Mouse (Mus musculus) layer of hippocampus, adult 2 months (tissue): ENCODE results near the gene Trappc10. TPM values are rescaled to one million over a fixed set of nuclear protein-coding genes. Genes with fewer than 3 reads are reported as not detected.

Experiments
- DNase-seq, 2 experiments: peaks; one replicate each; pipeline ENCODE4 v3.0.0; 2022; ENCODE audit warnings: low spot score in 2 of 2
- H3K27ac ChIP-seq: fragments of 200-600 bp; 2 replicates; pipeline ENCODE4 v1.8.1; 2022
- H3K4me3 ChIP-seq: fragments of 200-600 bp; 2 replicates; pipeline ENCODE4 v1.8.1; 2022; ENCODE audit warnings: mild to moderate bottlenecking
- CTCF ChIP-seq: fragments of 200-600 bp; conservative IDR thresholded peaks from 2 replicates; pipeline ENCODE4 v1.8.1; 2022; ENCODE audit warnings: antibody characterized with exemption, mild to moderate bottlenecking, moderate library complexity
- long read RNA-seq, 2 experiments: library from polyadenylated mRNA; stranded (forward); transcript quantifications; one replicate each; pipeline ENCODE4 v2.0.0; 2021; ENCODE audit warnings: borderline mapping rate in 2 of 2
- total RNA-seq, 2 experiments: library from RNA; stranded (reverse); gene quantifications; 2 replicates each; pipeline ENCODE4 v1.2.3; 2021

The Trappc10 gene
- total RNA-seq, result 10 to 100 TPM; 83.4 to 84.1 TPM
- long read RNA-seq, experiment 1, full-length matches to known transcripts, result 1 of 2 reads
- long read RNA-seq, experiment 1, partial matches to known transcripts, result 0 of 2 reads
- long read RNA-seq, experiment 1, other reads (novel, unspliced or antisense), result 1 of 2 reads
- long read RNA-seq, experiment 2, partial matches to known transcripts, result 7 of 9 reads
- long read RNA-seq, experiment 2, other reads (novel, unspliced or antisense), result 2 of 9 reads

DNA sequence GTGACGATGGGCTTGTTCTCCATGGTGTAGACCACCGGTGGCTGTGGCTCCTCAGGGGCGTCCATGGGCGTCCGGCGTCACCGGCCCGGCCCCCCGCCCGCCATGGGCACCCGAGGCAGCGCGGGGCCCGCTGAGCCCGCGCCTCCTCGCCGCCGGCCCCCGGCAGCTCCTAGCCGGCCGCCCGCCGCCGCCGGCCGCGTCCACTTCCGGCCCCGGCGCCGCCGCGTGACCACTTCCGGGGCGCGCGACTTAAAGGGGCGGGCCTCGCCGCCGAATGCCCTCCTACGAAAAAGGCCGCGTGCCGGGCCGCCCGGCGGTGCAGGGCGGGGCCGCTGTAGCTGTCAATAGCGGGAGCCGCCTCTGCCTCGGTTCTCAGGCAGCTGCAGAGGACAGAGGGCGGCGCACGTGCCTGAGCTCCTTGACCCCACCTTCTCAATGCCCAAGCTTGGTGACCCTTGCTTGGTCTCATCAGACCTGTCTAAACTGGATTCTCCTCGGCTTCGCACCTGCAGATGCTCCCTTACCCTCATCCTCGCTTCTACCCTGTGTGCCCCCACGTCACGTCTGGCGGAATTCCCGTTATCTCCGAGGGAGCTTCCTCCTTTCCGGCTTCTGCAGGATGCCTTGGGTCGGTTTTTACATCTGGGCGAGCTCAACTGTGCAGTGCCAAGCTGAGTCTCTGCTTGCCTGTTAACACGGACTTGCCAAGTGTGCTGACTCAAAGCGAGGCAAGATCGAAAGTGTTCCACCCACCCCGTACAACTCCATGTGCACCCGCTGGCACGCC lies at the start of gene Trappc10:
Gene Trappc10 (minus strand): TSS at position 204 of the 787 bp plus-strand sequence.
- no peak for TF ChIP-seq CTCF
- Histone ChIP-seq H3K27ac (peak within 1 kb of the TSS; percentile 97), H3K4me3 (peak within 1 kb of the TSS; percentile 80)
- peak; percentile 83 to 86 for DNase-seq

DNA sequence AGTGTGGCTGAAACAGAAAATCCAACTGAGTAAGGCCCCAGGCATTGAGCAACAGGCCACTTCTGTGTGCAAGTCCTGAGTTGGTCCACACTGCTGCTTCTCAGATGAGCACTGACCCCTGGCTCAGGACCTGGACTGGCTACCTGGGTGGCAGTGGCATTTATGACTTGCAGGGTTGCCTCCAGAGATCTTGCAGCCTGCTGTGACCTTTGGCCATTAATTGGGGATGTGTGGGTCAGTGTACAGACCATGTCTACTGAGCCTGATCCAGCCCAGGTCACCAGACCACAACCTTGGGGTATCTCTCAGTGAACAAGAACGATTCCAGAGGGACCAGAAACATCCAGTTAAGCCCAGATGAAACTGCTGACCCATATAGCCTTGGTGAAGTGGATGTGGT lies 49.1 kb upstream of the Trappc10 start:
- no peak for DNase-seq
- H3K4me3 ChIP-seq, result no peak overlapping the region
- H3K27ac ChIP-seq, result no peak overlapping the region
- no peak for TF ChIP-seq CTCF

DNA sequence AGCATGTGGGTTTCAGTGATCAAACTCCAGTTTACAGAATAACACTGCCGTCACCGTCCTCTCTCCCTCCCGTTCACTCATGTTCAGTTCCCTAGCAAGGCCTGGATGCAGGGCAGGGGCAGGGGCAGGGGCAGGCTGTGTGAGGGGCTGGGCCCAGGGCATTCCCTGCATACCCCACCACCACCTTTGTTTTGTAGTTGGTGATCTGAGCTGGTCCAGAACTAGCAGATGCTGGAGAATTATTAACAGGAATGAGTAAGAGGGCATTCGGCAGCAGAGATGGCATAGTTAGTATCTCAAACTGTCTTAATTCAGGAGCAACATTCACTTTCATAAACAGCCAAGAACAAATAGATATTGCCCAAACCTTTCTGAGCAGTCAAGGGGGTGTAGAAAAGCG lies 47.9 kb upstream of the Trappc10 start:
- DNase-seq, result no peak
- Histone ChIP-seq H3K27ac (no peak overlapping the region), H3K4me3 (no peak overlapping the region)
- TF ChIP-seq CTCF, result no peak

DNA sequence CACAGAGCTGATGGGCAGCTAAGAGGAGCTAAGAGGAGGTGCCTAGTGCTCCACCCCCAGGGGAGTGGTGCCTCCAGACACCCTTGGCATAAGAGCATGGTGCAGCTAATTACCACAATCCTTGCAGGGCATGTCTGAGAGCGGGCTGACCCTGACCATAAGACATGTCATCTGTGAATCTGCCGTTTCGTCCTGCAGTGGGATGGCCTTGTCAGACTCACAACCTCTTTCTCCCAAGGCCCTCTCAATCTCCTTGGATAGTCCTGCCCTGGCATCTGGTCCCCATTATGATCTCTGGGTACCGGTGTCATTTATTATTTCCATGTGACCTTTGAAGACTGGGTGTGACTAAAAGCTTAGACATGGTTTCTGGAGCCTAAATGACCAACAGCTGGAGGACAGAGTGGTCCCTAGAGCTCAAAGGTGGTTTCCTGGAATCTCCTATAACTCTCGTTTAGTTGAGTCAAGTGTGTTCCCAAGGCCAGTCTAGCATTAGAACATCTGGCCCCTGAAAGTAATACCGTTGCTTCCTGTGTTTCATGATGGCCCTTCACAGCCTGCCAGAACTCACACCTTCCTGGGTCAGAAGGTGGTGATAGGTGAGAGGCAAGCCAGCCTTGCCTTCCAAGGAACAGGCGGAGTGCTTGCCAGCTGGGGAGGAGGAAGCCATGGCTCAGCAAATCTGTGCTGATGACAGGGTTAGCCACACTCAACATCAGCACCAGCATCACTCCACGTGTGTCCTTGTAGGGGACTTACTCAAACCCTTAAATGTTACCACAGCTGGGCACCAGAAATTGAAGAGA lies 46.5 kb upstream of the Trappc10 start:
- Histone ChIP-seq H3K27ac (no peak overlapping the region), H3K4me3 (no peak overlapping the region)
- no peak for DNase-seq
- TF ChIP-seq CTCF, result no peak

DNA sequence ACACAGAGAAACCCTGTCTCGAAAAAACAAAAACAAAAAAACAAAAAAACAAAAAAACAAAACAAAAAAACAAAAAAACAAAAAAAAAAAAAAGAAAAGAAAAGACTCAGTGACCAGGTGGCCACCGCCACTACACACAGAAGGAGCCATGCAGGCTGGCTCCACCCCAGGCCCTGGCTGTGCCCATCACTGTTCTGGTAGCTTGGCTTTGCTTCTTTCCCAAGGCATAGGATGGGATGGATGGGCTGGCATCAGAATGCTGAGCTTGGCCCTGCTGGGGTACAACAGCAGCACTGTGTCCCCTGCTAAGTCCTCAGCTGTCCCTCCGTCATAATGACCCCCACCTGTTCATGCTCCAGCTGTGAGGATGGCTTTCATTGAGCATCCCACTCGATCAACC lies 44.5 kb upstream of the Trappc10 start:
- TF ChIP-seq CTCF, result no peak
- H3K4me3 ChIP-seq, result no peak overlapping the region
- H3K27ac ChIP-seq, result no peak overlapping the region
- no peak for DNase-seq

DNA sequence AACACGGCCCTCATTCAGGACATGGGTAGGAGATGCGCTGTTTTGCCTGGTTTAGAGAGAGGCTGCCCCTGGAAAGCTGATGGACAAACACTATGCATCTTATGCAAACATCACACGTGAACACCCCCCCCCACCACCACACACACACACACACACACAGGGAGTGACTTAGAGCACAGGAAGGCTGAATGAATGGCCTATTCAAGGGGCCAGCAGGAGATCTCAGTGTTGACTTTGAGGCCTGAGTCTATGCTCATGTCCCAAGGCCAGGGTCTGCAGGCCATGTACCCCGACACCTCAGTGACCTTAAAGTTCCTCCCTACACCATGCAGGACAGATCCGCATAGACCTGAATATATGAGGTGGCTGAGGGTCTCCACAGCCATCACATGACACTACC lies 43.7 kb upstream of the Trappc10 start:
- no peak overlapping the region for H3K4me3 ChIP-seq
- no peak for DNase-seq
- no peak overlapping the region for H3K27ac ChIP-seq
- no peak for TF ChIP-seq CTCF

DNA sequence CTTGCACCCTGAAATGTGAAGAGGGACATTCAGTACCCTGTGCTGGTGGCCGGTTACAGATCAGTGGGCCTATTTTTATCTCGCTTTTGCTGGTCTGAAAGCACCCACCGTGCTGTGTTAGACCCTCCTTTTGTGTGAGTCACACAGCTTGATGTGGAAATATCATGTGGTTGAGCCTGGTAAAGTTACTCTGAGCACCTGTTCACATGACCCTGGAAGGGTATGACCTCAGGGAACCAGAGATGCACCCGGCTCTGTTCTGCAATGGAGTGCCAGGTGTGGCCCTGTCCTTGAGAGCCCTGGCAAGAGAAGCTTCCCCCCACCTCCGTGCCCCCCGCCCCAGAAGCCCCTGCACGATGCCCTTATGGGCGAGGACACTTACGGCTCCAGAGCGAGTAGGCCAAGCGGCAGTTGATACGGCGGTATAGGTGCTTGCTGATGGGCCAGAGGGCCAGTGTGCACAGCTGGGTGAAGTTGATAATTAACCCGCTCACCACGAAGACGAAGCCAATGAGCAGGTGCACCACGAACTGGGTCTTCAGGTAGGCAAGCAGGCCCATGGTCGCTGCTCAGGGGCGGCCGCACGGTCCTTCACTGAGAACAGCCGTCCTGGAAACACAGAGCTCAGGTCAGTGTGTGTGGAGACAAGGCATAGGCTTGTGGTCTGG lies 43.2 kb upstream of the Trappc10 start:
- Histone ChIP-seq H3K4me3 (no peak overlapping the region), H3K27ac (no peak overlapping the region)
- no peak for TF ChIP-seq CTCF
- DNase-seq, result no peak

DNA sequence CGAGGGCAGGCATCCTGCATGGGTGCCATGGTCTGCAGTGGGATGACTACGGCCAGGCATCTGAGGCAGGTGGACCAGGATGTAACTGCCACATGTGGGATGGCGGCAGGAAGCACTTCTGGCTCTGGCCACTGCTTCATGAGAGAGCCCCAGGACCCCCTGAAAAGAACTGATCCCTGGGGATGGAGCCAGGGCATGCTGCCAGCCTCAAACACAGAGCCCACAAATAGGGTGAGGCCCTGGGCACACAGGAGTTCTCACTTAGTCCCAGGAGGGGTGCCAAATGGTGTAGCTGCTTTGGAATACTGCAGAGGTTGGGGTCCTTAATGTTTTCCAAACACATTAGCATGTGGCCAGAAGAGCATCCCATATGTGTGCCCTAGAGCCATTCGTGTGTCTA lies 41.5 kb upstream of the Trappc10 start:
- no peak for TF ChIP-seq CTCF
- no peak overlapping the region for H3K4me3 ChIP-seq
- DNase-seq, result no peak
- H3K27ac ChIP-seq, result no peak overlapping the region

DNA sequence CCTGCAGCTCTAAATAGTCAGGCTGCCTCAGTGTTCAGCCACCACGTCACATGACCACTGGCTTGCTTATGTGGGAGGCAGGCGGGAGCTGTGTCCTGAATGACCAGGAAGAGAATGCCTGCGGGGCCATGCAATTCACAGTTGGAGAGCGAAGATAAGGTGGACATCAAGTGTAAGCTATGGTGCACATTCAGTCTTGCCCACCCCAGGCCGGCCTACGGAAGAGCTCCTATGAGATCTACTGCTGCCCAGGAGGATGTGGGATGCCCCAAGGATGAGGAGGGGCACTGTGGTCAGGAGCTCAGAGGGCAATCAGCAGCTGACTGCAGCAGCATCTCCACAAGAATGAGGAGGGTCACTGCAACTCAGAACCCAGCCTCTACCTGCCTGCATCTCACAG lies 41.0 kb upstream of the Trappc10 start:
- Histone ChIP-seq H3K27ac (no peak overlapping the region), H3K4me3 (no peak overlapping the region)
- no peak for DNase-seq
- no peak for TF ChIP-seq CTCF

DNA sequence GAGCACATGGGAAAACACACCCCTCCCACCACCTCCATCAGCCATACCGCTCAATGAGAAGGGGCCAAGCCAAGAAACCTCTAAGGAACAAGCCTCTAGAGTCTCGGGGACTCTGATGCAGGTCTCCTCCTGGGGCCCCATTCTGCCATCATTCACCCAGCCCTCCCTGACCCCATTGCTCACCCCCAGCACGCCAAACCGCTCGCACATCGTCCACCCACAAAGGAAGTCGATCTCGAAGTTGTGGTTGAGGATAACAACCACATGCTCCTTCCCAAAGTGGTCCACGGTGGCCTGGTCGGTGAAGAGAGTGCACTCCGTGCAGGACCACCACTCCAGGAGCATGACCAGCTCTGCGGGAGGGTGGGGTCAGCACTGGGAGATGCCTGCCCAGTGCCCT lies 40.4 kb upstream of the Trappc10 start:
- Histone ChIP-seq H3K27ac (no peak overlapping the region), H3K4me3 (no peak overlapping the region)
- no peak for DNase-seq
- no peak for TF ChIP-seq CTCF

DNA sequence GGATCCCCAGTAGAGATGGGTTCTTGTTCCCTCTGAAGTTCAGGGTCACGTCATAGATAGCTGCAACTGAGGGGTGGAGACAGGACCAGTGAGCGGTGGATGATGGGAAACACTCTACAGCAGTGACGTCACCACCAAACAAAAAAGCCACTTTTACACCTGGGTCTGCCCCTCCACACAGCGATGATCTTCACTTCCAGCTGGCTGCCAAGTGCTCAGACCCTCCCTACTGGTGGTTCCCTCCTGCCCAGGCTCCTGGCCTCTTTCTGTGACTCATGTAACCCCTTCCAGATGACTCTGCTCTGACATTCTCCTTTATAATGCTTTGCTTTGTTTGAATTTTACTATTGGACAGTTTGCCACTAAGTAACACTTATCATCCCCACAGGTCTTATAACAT lies 38.0 kb upstream of the Trappc10 start:
- DNase-seq, result no peak
- H3K27ac ChIP-seq, result no peak overlapping the region

DNA sequence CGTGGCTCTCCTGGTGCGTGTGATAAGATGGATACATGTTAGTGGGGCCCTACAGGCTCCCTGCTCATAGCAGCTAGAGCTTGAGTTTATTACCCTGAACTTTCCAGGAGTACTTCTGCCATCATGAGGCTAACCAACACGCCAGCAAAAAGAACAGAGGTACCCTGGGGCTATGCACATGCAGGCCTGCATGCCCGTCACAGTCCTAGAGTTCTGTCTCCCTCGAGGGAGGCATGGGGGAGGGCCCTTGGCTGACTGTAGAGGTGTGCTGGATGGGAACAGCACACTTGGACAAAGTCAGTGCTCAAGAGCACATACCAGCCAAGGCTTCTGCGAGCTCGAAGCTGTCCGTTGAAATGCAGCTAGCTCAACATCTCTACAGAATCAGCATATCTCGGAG lies 36.0 kb upstream of the Trappc10 start:
- DNase-seq, result no peak
- H3K27ac ChIP-seq, result no peak overlapping the region
- no peak for TF ChIP-seq CTCF
- H3K4me3 ChIP-seq, result no peak overlapping the region

More for the DNA sequence above, 38.0 kb upstream of the Trappc10 start:
- H3K4me3 ChIP-seq, result no peak overlapping the region
- TF ChIP-seq CTCF, result no peak

DNA sequence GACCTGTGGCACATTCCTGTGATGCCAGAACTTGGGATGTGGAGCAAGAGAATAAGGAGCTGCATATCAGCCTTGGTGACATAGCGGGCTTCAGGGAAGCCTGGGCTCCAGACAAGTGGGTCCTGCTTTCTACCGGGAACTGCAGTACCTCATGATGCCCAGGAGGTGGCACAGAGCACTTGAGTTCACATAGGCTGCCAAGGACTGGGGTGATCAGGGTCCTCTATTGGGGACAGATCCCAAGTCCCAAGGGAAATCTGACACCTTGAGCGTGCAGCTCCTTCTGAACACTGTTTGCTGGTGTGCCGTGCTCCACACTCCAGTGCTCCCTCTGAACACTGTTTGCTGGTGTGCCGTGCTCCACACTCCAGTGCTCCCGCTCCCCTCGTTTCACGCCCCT lies 34.8 kb upstream of the Trappc10 start:
- Histone ChIP-seq H3K27ac (peak overlapping the region; percentile 7; the same call in 1 of the 2 replicates), H3K4me3 (no peak overlapping the region)
- peak; percentile 43 to 59 for DNase-seq
- peak; percentile 96 for TF ChIP-seq CTCF
